Mouse (Mus musculus): Measurements from ENCODE around the gene Tcf7l1. TPM values are rescaled to one million over a fixed set of nuclear protein-coding genes. Genes with fewer than 3 reads are reported as not detected.
"Not testable (repeated sequence)": the region's sequence is repeated elsewhere in the genome, so short reads cannot be mapped to it uniquely, and the experiment has no call there.

Tcf7l1 gene
- total RNA-seq (2021) = 10 to 100 TPM; 20.6 to 24.6 TPM

- peak; percentile 96 to 97 for DNase-seq
- intact Hi-C loops (cut with DNase I) = loop anchor here (1.0 to 10.0 kb wide), 5 partner anchors 42 to 436 kb away; partner anchors contain the start of gene Dnah6
Observed at GRCm38 (mm10) chr6:72788892-72789699, at the start of gene Tcf7l1. Tcf7l1 (minus strand) TSS chr6:72789254.

DNA sequence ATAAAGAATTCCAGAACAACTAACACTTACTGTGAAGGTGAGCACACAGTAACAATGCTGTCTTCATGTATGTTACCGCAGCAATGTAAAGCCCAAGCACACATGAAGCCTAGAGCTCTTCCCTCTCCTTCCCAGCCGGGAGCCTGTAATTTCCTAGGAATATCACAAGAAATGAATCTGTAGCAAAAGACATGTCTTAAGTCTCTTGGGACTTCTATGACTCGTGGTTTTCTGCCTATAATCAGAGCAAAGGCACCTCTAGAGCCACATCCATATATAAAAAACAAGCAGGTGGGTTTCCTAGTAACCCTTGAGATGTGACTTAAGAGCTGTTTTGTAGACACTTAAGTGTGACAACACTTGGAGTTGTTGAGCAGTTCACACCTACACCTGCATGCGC, 48.7 kb upstream of the Tcf7l1 start:
- intact Hi-C loops (cut with DNase I) = loop anchor here (10.0 kb wide), 1 partner anchor 413 kb away; no protein-coding TSS in a partner anchor

DNA sequence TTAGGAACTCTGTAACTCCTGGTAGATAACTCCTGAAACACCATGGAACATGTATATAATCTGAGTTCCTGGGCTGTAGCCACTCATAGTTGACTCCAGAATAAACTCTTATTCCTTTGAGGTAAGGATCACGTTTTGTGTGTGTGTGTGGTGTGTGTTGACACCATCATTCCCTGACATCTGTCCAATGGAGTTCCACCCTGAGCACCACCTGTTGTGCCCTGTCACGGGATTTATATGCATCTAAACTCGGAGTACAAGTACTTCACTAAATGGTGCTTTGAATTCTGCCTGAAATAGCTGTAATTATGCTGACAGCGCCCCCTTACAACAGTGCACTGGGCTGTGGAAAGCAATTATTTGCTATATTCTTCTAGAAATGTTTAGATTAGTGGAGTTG, 45.5 kb upstream of the Tcf7l1 start:
- intact Hi-C loops (cut with DNase I) = loop anchor here (5.0 to 10.0 kb wide), 2 partner anchors 42 to 410 kb away; no protein-coding TSS in a partner anchor
- DNase-seq = no peak

More for the DNA sequence above, 48.7 kb upstream of the Tcf7l1 start:
- no peak for DNase-seq

- intact Hi-C loops (cut with DNase I) = loop anchor here (2.0 to 10.0 kb wide), 3 partner anchors 40 to 407 kb away; no protein-coding TSS in a partner anchor
- DNase-seq = no peak
Observed at GRCm38 (mm10) chr6:72831858-72832257, 42.8 kb upstream of the Tcf7l1 start.

- intact Hi-C loops (cut with DNase I) = loop anchor here (2.0 to 10.0 kb wide), 3 partner anchors 39 to 406 kb away; no protein-coding TSS in a partner anchor
- DNase-seq = peak; percentile 63 to 78
Observed at GRCm38 (mm10) chr6:72831276-72831675, 42.2 kb upstream of the Tcf7l1 start.

DNA sequence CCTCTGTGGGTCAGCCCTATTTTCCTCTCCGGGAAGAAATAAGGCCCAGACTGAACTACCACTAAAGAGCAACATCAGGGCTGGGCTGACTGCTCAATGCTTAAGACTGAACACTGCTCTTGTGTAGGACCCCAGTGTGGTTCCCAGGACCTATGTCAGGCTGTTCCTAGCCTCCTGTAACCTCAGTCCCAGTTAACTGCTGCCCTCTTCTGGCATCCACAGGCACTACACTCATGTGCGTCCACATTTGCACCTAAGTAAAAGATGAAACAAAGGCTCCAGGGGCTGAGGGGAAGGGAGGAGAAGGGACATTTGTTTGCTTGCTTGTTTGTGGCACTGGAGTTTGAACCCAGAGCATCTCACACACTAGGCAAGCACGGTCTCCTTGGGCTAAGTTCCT, 39.8 kb upstream of the Tcf7l1 start:
- peak in 1 of 2 experiments; percentile 31 for DNase-seq
- intact Hi-C loops (cut with DNase I) = no loop called here

- intact Hi-C loops (cut with DNase I); DNase-seq: not testable (repeated sequence)
Observed at GRCm38 (mm10) chr6:72828037-72828436, 39.0 kb upstream of the Tcf7l1 start.

GRCm38 (mm10) chr6:72825762-72826161, 36.7 kb upstream of the Tcf7l1 start:
- no peak for DNase-seq
- intact Hi-C loops (cut with DNase I) = no loop called here

DNA sequence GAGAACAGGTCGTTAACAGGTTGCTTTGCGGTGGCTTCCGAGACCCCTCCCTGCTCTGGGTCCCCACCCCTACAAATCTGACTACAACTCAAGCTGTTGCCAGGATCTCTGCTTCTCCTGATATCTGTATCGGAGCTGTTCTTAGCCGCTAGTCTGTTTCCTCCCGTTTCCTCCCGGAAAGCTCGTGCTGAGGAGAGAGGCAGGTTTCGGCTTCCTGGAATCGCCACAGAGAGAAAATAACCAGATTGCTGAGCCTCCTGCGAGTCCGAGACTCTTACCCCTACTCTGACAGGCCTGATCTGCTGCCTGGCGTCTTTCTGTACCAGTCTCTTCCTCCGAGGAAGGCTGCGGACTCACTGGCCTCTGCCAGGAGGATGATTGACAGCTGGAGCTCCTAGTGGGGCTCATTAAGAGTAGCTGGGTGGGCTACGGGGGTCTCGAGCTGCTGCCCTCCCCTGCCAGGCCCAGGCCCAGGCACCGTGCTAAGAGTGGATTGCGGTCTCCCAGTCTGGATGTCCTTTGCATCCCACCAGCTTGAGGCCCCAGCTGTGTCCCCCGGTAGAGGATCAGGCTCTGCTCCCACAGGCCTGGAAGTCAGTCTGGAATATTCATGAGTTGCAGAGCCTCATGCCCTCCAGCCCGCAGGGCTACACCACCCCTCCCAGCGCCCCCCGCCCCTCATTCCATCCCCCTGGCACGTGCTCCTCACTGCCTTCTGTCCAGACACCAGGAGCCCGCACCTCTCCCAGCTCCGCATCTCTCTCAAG, 36.1 kb upstream of the Tcf7l1 start:
- intact Hi-C loops (cut with DNase I) = no loop called here

DNA sequence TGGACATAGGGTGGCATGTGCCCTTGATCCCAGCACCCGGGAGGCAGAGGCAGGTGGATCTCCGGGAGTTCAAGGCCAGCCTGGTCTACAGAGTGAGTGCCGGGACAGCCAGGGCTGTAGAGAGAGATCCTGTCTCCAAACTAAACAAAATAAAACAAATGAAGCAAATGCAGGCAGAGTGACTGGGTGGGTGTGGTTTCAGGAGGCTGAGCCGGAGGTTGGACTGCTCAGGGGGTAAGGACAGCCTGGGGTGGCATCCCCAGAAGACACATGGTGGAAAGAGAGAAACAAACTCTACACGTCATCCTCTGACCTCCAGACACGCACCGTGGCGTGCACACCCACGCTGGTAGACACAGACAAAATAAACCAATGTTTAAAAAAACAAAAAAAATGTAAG, 24.4 kb upstream of the Tcf7l1 start:
- no peak for DNase-seq
- intact Hi-C loops (cut with DNase I) = no loop called here

More for the DNA sequence above, 36.1 kb upstream of the Tcf7l1 start:
- DNase-seq = peak; percentile 16 to 43

- intact Hi-C loops (cut with DNase I) = no loop called here
- DNase-seq = no peak
Observed at GRCm38 (mm10) chr6:72810248-72810647, 21.2 kb upstream of the Tcf7l1 start.

- intact Hi-C loops (cut with DNase I) = no loop called here
- DNase-seq = no peak
Observed at GRCm38 (mm10) chr6:72809522-72810149, 20.6 kb upstream of the Tcf7l1 start.

GRCm38 (mm10) chr6:72808342-72808741, 19.3 kb upstream of the Tcf7l1 start:
- intact Hi-C loops (cut with DNase I) = no loop called here
- no peak for DNase-seq

DNA sequence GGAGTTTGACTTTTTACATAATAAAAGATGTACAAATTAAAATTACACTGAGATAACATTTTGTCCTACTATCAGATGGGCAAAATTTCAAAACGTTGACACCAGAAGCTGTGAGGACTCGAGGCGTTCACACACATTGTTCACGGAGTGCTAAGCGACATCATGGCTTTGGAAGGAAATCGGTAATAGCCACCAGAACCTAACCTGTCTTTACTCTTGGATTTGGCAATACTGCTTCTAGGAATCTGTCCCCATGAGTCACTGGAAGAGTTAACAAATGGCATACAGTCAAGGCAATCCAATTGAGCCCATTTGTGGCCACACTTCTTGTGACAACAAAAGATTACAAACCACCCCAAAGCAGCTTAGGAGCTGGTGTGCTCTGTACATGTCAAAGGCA, 14.6 kb upstream of the Tcf7l1 start:
- no peak for DNase-seq
- intact Hi-C loops (cut with DNase I) = no loop called here

GRCm38 (mm10) chr6:72802119-72802518, 13.1 kb upstream of the Tcf7l1 start:
- peak; percentile 47 to 61 for DNase-seq
- intact Hi-C loops (cut with DNase I) = no loop called here

GRCm38 (mm10) chr6:72800641-72801040, 11.6 kb upstream of the Tcf7l1 start:
- no peak for DNase-seq
- intact Hi-C loops (cut with DNase I) = no loop called here

GRCm38 (mm10) chr6:72797763-72798162, 8.7 kb upstream of the Tcf7l1 start:
- intact Hi-C loops (cut with DNase I) = no loop called here
- no peak for DNase-seq

GRCm38 (mm10) chr6:72795444-72795843, 6.4 kb upstream of the Tcf7l1 start:
- intact Hi-C loops (cut with DNase I) = no loop called here
- DNase-seq = no peak

DNA sequence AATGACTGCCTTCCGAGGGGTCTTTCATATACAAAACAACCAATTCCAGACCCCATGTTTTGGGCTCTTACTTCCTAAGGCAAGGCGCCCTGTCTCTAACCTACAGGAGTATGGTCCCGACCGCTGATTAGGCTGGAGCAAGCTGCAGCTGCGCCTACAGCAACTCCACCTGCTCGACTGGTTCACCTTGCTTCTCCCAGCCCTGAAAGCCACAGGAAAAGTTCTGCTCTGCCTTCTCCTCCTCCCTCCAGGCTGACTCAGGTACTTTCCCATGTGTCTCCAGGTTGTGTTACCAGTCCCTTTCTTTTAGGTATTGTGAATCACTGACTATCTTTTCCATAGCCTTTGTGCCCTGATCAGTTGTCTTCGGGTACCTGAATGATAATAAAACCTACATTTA, 5.8 kb upstream of the Tcf7l1 start:
- intact Hi-C loops (cut with DNase I) = loop anchor here (5.0 kb wide), 1 partner anchor 37 kb away; no protein-coding TSS in a partner anchor
- DNase-seq = no peak

GRCm38 (mm10) chr6:72792641-72793040, 3.6 kb upstream of the Tcf7l1 start:
- no peak for DNase-seq
- intact Hi-C loops (cut with DNase I) = loop anchor here (5.0 kb wide), 1 partner anchor 40 kb away; no protein-coding TSS in a partner anchor
